Mouse (Mus musculus): ENCODE results near the gene Polr3f. TPM values are rescaled to one million over a fixed set of nuclear protein-coding genes. Genes with fewer than 3 reads are reported as not detected.

Polr3f gene
- polyA plus RNA-seq, 1 experiment = 27.8 TPM

GRCm38 (mm10) chr2:144527821-144528174, 280 bp downstream of the Polr3f start:
- Histone ChIP-seq H3K4me1 (ENCODE audit: control insufficient read depth, insufficient read depth, low read length) (peaks cover 6% of the 10 kb centered on the region; the same call in 1 of the 2 replicates), H3K4me3 (ENCODE audit: insufficient read depth, low read length) (peak overlapping the region; percentile 89), H3K27ac (ENCODE audit: insufficient read depth, low read length) (peak overlapping the region; percentile 78; the same call in 1 of the 2 replicates)
- TF ChIP-seq CTCF (IDR thresholded peaks at IDR 0.05; ENCODE audit: borderline replicate concordance, insufficient read depth, low read length) (no peak), POLR2A (IDR thresholded peaks at IDR 0.05; ENCODE audit: low read depth, low read length) (no peak)

GRCm38 (mm10) chr2:144537123-144537522, 9.6 kb downstream of the Polr3f start:
- no peaks in the 10 kb centered on the region for H3K4me1 ChIP-seq (ENCODE audit: control insufficient read depth, insufficient read depth, low read length)
- H3K4me3 ChIP-seq (ENCODE audit: insufficient read depth, low read length) = no peak overlapping the region
- TF ChIP-seq POLR2A (IDR thresholded peaks at IDR 0.05; ENCODE audit: low read depth, low read length) (no peak), CTCF (IDR thresholded peaks at IDR 0.05; ENCODE audit: borderline replicate concordance, insufficient read depth, low read length) (no peak)
- no peak overlapping the region for H3K27ac ChIP-seq (ENCODE audit: insufficient read depth, low read length)

DNA sequence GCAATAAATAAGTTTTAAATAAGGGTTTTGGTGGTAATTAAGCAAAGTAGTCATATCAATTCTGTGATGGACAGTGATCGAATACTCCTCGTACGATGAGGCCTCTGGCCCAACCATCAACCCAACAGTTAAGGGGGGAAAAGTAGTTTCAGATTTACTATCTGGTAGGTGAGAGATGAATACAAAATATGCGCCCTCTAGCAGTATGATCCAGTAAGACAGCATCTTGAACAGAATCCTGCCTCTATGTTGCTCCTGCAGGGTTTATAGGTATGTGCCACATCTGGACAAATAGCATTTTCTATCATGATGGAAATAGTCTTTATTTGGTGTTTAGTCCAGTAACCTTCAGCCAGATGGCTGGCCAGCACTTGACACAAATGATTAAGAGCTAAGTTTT, 13.7 kb downstream of the Polr3f start:
- TF ChIP-seq POLR2A (IDR thresholded peaks at IDR 0.05; ENCODE audit: low read depth, low read length) (no peak), CTCF (IDR thresholded peaks at IDR 0.05; ENCODE audit: borderline replicate concordance, insufficient read depth, low read length) (no peak)
- H3K27ac ChIP-seq (ENCODE audit: insufficient read depth, low read length) = no peak overlapping the region

GRCm38 (mm10) chr2:144543670-144544069, 16.2 kb downstream of the Polr3f start:
- no peak overlapping the region for H3K27ac ChIP-seq (ENCODE audit: insufficient read depth, low read length)
- no peaks in the 10 kb centered on the region for H3K4me1 ChIP-seq (ENCODE audit: control insufficient read depth, insufficient read depth, low read length)
- no peak overlapping the region for H3K4me3 ChIP-seq (ENCODE audit: insufficient read depth, low read length)
- TF ChIP-seq POLR2A (IDR thresholded peaks at IDR 0.05; ENCODE audit: low read depth, low read length) (no peak), CTCF (IDR thresholded peaks at IDR 0.05; ENCODE audit: borderline replicate concordance, insufficient read depth, low read length) (no peak)

More for the DNA sequence above, 13.7 kb downstream of the Polr3f start:
- Histone ChIP-seq H3K4me3 (ENCODE audit: insufficient read depth, low read length) (no peak overlapping the region), H3K4me1 (ENCODE audit: control insufficient read depth, insufficient read depth, low read length) (no peaks in the 10 kb centered on the region)

- Histone ChIP-seq H3K4me1 (ENCODE audit: control insufficient read depth, insufficient read depth, low read length) (no peaks in the 10 kb centered on the region), H3K4me3 (ENCODE audit: insufficient read depth, low read length) (no peak overlapping the region), H3K27ac (ENCODE audit: insufficient read depth, low read length) (no peak overlapping the region)
- TF ChIP-seq POLR2A (IDR thresholded peaks at IDR 0.05; ENCODE audit: low read depth, low read length) (no peak), CTCF (IDR thresholded peaks at IDR 0.05; ENCODE audit: borderline replicate concordance, insufficient read depth, low read length) (no peak)
Measured at GRCm38 (mm10) chr2:144544630-144545029, 17.1 kb downstream of the Polr3f start.

GRCm38 (mm10) chr2:144545061-144545460, 17.5 kb downstream of the Polr3f start:
- Histone ChIP-seq H3K27ac (ENCODE audit: insufficient read depth, low read length) (no peak overlapping the region), H3K4me1 (ENCODE audit: control insufficient read depth, insufficient read depth, low read length) (no peaks in the 10 kb centered on the region), H3K4me3 (ENCODE audit: insufficient read depth, low read length) (no peak overlapping the region)
- no peak for TF ChIP-seq CTCF (IDR thresholded peaks at IDR 0.05; ENCODE audit: borderline replicate concordance, insufficient read depth, low read length)
- no peak for TF ChIP-seq POLR2A (IDR thresholded peaks at IDR 0.05; ENCODE audit: low read depth, low read length)

GRCm38 (mm10) chr2:144545481-144545880, 18.0 kb downstream of the Polr3f start:
- TF ChIP-seq POLR2A (IDR thresholded peaks at IDR 0.05; ENCODE audit: low read depth, low read length) (no peak), CTCF (IDR thresholded peaks at IDR 0.05; ENCODE audit: borderline replicate concordance, insufficient read depth, low read length) (no peak)
- H3K4me1 ChIP-seq (ENCODE audit: control insufficient read depth, insufficient read depth, low read length) = no peaks in the 10 kb centered on the region
- H3K4me3 ChIP-seq (ENCODE audit: insufficient read depth, low read length) = no peak overlapping the region
- H3K27ac ChIP-seq (ENCODE audit: insufficient read depth, low read length) = no peak overlapping the region

DNA sequence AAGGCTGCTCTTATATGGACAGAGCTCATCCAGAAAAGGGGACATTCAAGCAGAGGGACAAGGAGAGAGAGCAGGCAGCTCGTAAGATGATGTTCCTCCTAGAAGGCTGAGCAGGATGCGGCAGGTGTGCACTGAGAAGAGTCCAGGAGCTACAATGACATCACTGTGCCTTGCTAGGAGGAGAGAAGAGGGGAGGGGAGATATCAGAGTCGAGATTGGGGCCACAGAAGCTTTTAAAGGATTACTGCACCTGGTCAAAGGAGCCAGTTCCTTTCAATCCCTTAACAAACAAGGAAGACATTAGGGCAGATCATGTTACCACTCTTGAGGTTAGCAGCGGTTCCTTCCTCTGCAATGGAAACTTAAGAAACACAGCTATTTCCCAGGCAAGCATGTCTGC, 20.0 kb downstream of the Polr3f start:
- TF ChIP-seq CTCF (IDR thresholded peaks at IDR 0.05; ENCODE audit: borderline replicate concordance, insufficient read depth, low read length) (no peak), POLR2A (IDR thresholded peaks at IDR 0.05; ENCODE audit: low read depth, low read length) (no peak)
- H3K27ac ChIP-seq (ENCODE audit: insufficient read depth, low read length) = no peak overlapping the region
- no peaks in the 10 kb centered on the region for H3K4me1 ChIP-seq (ENCODE audit: control insufficient read depth, insufficient read depth, low read length)
- H3K4me3 ChIP-seq (ENCODE audit: insufficient read depth, low read length) = no peak overlapping the region

- TF ChIP-seq CTCF (IDR thresholded peaks at IDR 0.05; ENCODE audit: borderline replicate concordance, insufficient read depth, low read length) (no peak), POLR2A (IDR thresholded peaks at IDR 0.05; ENCODE audit: low read depth, low read length) (peak; percentile 90)
- Histone ChIP-seq H3K4me3 (ENCODE audit: insufficient read depth, low read length) (peak within 1 kb of the TSS; percentile 94), H3K27ac (ENCODE audit: insufficient read depth, low read length) (no peak within 1 kb of the TSS), H3K4me1 (ENCODE audit: control insufficient read depth, insufficient read depth, low read length) (no peaks in the 10 kb centered on the region)
Measured at GRCm38 (mm10) chr2:144550529-144550928, 23.0 kb downstream of the Polr3f start, which contains the start of gene Rbbp9. TSS of gene Rbbp9 (minus strand) at chr2:144550869.

- Histone ChIP-seq H3K27ac (ENCODE audit: insufficient read depth, low read length) (no peak overlapping the region), H3K4me3 (ENCODE audit: insufficient read depth, low read length) (no peak overlapping the region), H3K4me1 (ENCODE audit: control insufficient read depth, insufficient read depth, low read length) (peaks cover 5% of the 10 kb centered on the region; the same call in 1 of the 2 replicates)
- TF ChIP-seq POLR2A (IDR thresholded peaks at IDR 0.05; ENCODE audit: low read depth, low read length) (no peak), CTCF (IDR thresholded peaks at IDR 0.05; ENCODE audit: borderline replicate concordance, insufficient read depth, low read length) (no peak)
Measured at GRCm38 (mm10) chr2:144553905-144554304, 26.4 kb downstream of the Polr3f start.
